Mouse (Mus musculus): Measurements from ENCODE around the gene Olfr319. TPM values are rescaled to one million over a fixed set of nuclear protein-coding genes. Genes with fewer than 3 reads are reported as not detected.
"Not testable (repeated sequence)": the region's sequence is repeated elsewhere in the genome, so short reads cannot be mapped to it uniquely, and the experiment has no call there.

The Olfr319 gene
- not detected in 2 replicates for polyA plus RNA-seq (2015; fragmentation: Nextera tagmentation; extraction: Ambion mirVana)

GRCm38 (mm10) chr11:58698862-58699261 is at the start of gene Olfr319:
Olfr319 (plus strand) TSS chr11:58699162.
- Histone ChIP-seq H3K9ac (no peak within 1 kb of the TSS), H3K27me3 (no peaks in the 10 kb centered on the region), H3K36me3 (no peaks in the 10 kb centered on the region), H3K27ac (no peak within 1 kb of the TSS), H3K4me2 (no peak within 1 kb of the TSS), H3K4me1 (no peaks in the 10 kb centered on the region), H3K9me3 (replicated peaks) (peaks cover 10% of the 10 kb centered on the region), H3K4me3 (replicated peaks) (no peak within 1 kb of the TSS)
- ATAC-seq (replicated peaks; ENCODE audit: low FRiP score): no peak
- 89% methylated on average over 3 of the region's 3 CpGs for WGBS

GRCm38 (mm10) chr11:58655151-58655550 is 43.8 kb upstream of the Olfr319 start:
- 80% methylated on average over 3 of the region's 3 CpGs for WGBS
- Histone ChIP-seq H3K27ac (no peak overlapping the region), H3K9me3 (replicated peaks) (no peaks in the 10 kb centered on the region), H3K36me3 (no peaks in the 10 kb centered on the region), H3K4me1 (no peaks in the 10 kb centered on the region), H3K27me3 (no peaks in the 10 kb centered on the region), H3K4me2 (no peak overlapping the region), H3K9ac (no peak overlapping the region), H3K4me3 (replicated peaks) (no peak overlapping the region)
- peak; percentile 60; the same call in 1 of the 2 replicates for ATAC-seq (replicated peaks; ENCODE audit: low FRiP score)

DNA sequence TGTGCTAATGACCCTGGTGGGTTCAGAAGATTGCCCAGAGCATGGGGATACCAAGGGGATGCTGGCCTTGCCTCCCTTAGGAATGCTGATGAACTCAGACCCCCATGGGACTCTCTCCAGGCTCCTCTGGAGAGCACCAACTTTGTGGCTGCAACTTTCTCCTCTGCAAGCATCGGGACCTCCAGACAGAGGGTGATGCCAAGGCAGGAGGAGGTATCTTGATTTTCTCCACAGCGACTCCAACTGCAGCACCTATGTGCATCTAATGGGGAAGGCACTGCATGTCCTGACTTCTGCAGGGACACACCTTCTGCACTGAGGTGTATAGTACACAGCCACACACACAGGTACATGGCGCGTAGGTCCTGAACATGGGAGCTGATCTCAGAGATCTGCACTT is 40.4 kb upstream of the Olfr319 start, which contains the start of gene Olfr322:
Gene Olfr322 (plus strand): TSS at position 187 of the 400 bp plus-strand sequence.
- 88% methylated on average over 4 of the region's 4 CpGs for WGBS
- no peak for ATAC-seq (replicated peaks; ENCODE audit: low FRiP score)
- H3K4me1 ChIP-seq: no peaks in the 10 kb centered on the region

GRCm38 (mm10) chr11:58669252-58669651 is 29.7 kb upstream of the Olfr319 start:
- Histone ChIP-seq H3K4me1 (no peaks in the 10 kb centered on the region), H3K27ac (no peak overlapping the region), H3K9me3 (replicated peaks) (no peaks in the 10 kb centered on the region), H3K9ac (no peak overlapping the region), H3K4me2 (no peak overlapping the region), H3K27me3 (no peaks in the 10 kb centered on the region), H3K36me3 (no peaks in the 10 kb centered on the region), H3K4me3 (replicated peaks) (no peak overlapping the region)
- ATAC-seq (replicated peaks; ENCODE audit: low FRiP score): no peak

More for the DNA sequence above, 40.4 kb upstream of the Olfr319 start, which contains the start of gene Olfr322:
- H3K4me3 ChIP-seq (replicated peaks): no peak within 1 kb of the TSS
- no peaks in the 10 kb centered on the region for H3K36me3 ChIP-seq
- H3K9me3 ChIP-seq (replicated peaks): no peaks in the 10 kb centered on the region
- H3K9ac ChIP-seq: no peak within 1 kb of the TSS
- no peak within 1 kb of the TSS for H3K27ac ChIP-seq
- H3K4me2 ChIP-seq: no peak within 1 kb of the TSS
- H3K27me3 ChIP-seq: no peaks in the 10 kb centered on the region

DNA sequence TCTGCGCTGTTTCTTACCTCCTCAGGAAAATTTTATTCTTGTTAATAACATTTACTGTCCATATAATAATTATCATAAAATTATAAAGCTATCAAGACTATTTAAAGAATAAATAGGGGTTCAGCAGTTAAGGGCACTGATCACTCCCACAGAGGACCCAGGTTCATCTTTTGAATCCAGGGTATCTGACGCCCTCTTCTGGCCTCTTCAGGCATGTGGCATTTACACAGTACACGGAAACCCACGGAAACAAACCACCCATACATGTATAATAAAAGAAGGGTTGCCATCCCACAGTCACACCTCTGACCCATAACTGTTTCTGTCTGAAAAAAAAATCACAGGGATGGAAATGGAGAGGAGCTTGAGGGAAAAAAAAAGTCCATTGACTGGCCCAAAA is 27.1 kb upstream of the Olfr319 start:
- H3K36me3 ChIP-seq: no peaks in the 10 kb centered on the region
- no peaks in the 10 kb centered on the region for H3K9me3 ChIP-seq (replicated peaks)
- no peak overlapping the region for H3K4me3 ChIP-seq (replicated peaks)
- no peak overlapping the region for H3K4me2 ChIP-seq
- no peaks in the 10 kb centered on the region for H3K27me3 ChIP-seq
- H3K9ac ChIP-seq: no peak overlapping the region
- no peak for ATAC-seq (replicated peaks; ENCODE audit: low FRiP score)
- H3K27ac ChIP-seq: no peak overlapping the region
- 58% methylated on average over 4 of the region's 4 CpGs for WGBS
- no peaks in the 10 kb centered on the region for H3K4me1 ChIP-seq

DNA sequence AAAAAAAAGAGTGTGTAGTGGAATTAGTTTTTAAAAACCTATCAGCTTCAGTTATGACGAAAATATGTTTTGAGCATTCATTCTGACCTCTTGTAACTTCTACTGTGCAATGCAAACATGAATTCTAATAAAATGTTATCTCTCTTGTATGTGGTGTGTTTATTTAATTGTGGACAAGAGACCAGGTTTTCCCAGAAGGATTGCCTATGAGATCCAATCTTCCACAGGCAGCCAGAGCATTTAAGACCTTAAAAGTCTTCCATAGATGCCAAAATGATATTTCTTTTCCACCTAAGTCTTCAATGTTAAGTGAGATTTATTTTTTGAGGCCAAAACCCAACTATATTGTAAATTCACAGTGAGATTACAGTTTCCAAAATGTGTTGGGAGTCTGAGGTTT is 18.2 kb upstream of the Olfr319 start, which contains the start of gene Olfr320:
Gene Olfr320 (plus strand): TSS at position 301 of the 400 bp plus-strand sequence.
- Histone ChIP-seq H3K27me3 (no peaks in the 10 kb centered on the region), H3K4me1 (no peaks in the 10 kb centered on the region), H3K36me3 (no peaks in the 10 kb centered on the region), H3K9me3 (replicated peaks) (no peaks in the 10 kb centered on the region), H3K4me3 (replicated peaks) (no peak within 1 kb of the TSS), H3K4me2 (no peak within 1 kb of the TSS), H3K27ac (no peak within 1 kb of the TSS), H3K9ac (no peak within 1 kb of the TSS)
- ATAC-seq (replicated peaks; ENCODE audit: low FRiP score): no peak
- 88% methylated on average over 1 of the region's 1 CpGs for WGBS

DNA sequence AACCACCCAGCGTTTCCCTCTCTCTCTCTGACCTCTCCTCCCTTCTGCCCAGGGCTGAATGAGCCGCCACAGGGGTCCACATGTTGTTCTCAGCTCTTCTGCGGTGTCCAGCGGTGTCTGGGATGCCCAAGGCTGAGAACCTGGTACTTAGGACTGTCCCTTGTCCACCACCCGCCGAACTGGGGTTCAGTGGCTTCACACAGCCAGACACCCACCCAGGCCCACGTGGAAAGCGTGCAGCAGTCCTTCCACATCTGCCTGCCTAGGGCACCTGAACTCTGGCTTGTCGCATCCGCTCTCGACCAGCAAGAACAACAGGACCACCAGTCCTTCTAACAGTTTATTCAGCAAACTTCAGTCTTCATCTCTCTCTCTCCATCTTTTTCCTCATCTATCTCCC is 10.1 kb downstream of the Olfr319 start:
- no peaks in the 10 kb centered on the region for H3K4me1 ChIP-seq
- 81% methylated on average over 11 of the region's 11 CpGs for WGBS
- no peak for ATAC-seq (replicated peaks; ENCODE audit: low FRiP score)
- H3K27me3 ChIP-seq: no peaks in the 10 kb centered on the region
- no peaks in the 10 kb centered on the region for H3K36me3 ChIP-seq
- H3K4me3 ChIP-seq (replicated peaks): no peak overlapping the region
- no peak overlapping the region for H3K27ac ChIP-seq
- H3K9ac ChIP-seq: no peak overlapping the region
- H3K9me3 ChIP-seq (replicated peaks): no peaks in the 10 kb centered on the region
- H3K4me2 ChIP-seq: no peak overlapping the region

DNA sequence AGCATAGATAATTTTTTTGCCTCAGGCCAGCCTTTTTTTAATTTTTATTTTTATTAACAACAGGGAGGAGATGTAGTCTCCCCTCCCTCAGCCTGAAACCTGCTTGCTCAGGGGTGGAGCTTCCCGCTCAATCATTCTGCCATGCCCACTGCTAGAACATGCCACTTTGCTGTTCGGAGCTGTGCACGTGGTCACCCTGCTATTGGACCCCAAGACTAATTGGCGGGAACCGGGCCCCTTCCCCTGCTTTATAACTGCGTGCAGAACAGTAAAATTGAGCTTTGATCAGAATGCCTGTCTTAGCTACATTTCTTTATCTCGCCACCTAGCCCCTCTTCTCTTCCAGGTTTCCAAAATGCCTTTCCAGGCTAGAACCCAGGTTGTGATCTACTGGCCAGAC is 18.8 kb downstream of the Olfr319 start:
- H3K4me2 ChIP-seq; H3K9ac ChIP-seq; H3K27ac ChIP-seq; H3K4me1 ChIP-seq; H3K27me3 ChIP-seq; ATAC-seq (replicated peaks; ENCODE audit: low FRiP score); H3K9me3 ChIP-seq (replicated peaks); H3K4me3 ChIP-seq (replicated peaks); H3K36me3 ChIP-seq: not testable (repeated sequence)
- 92% methylated on average over 7 of the region's 7 CpGs for WGBS

DNA sequence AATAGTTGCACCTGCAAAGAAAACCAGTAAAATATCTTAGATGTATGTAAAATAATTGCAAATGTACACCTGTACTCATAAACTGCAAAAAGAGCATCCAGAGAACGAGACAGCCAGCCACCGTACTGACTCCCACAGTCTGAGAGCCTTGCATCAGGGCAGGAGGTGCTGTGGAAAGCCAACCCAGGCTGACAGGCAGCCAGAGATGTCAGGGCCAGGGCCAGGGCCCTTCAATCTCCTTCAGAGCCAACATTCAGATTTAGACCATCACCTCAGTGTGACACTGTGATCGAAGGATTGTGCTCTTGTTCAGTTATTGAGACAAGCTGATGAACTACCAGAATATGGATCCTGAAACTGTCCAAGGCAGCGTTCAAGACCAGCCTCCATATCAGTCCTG is 20.7 kb downstream of the Olfr319 start:
- no peak overlapping the region for H3K4me2 ChIP-seq
- no peak overlapping the region for H3K9ac ChIP-seq
- H3K4me1 ChIP-seq: no peaks in the 10 kb centered on the region
- no peaks in the 10 kb centered on the region for H3K9me3 ChIP-seq (replicated peaks)
- no peak for ATAC-seq (replicated peaks; ENCODE audit: low FRiP score)
- H3K36me3 ChIP-seq: no peaks in the 10 kb centered on the region
- H3K27me3 ChIP-seq: no peaks in the 10 kb centered on the region
- H3K4me3 ChIP-seq (replicated peaks): no peak overlapping the region
- 84% methylated on average over 4 of the region's 4 CpGs for WGBS
- H3K27ac ChIP-seq: no peak overlapping the region

DNA sequence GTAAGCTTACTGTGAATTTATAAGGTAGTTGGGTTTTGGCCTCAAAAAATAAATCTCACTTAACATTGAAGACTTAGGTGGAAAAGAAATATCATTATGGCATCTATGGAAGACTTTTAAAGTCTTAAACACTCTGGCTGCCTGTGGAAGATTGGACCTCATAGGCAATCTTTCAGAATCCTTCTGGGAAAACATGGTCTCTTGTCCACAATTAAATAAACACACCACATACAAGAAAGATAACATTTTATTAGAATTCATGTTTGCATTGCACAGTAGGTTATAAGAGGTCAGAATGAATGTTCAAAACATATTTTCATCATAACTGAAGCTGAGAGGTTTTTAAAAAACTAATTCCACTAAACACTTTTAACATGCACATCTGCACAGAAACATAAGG is 25.0 kb downstream of the Olfr319 start, which contains the start of gene Olfr318:
Gene Olfr318 (minus strand): TSS at position 101 of the 400 bp plus-strand sequence.
- no peak within 1 kb of the TSS for H3K9ac ChIP-seq
- H3K4me2 ChIP-seq: no peak within 1 kb of the TSS
- no peaks in the 10 kb centered on the region for H3K9me3 ChIP-seq (replicated peaks)
- no peaks in the 10 kb centered on the region for H3K4me1 ChIP-seq
- H3K27ac ChIP-seq: no peak within 1 kb of the TSS
- ATAC-seq (replicated peaks; ENCODE audit: low FRiP score): no peak
- H3K36me3 ChIP-seq: no peaks in the 10 kb centered on the region
- no peaks in the 10 kb centered on the region for H3K27me3 ChIP-seq
- no peak within 1 kb of the TSS for H3K4me3 ChIP-seq (replicated peaks)

- 74% methylated on average over 6 of the region's 6 CpGs for WGBS
- not testable (repeated sequence) for H3K27ac ChIP-seq; H3K4me3 ChIP-seq (replicated peaks); H3K36me3 ChIP-seq; H3K4me1 ChIP-seq; H3K4me2 ChIP-seq; H3K9ac ChIP-seq; H3K27me3 ChIP-seq; H3K9me3 ChIP-seq (replicated peaks); ATAC-seq (replicated peaks; ENCODE audit: low FRiP score)
These were observed 29.1 kb downstream of the Olfr319 start for GRCm38 (mm10) chr11:58727896-58728650.

GRCm38 (mm10) chr11:58733372-58733771 is 34.4 kb downstream of the Olfr319 start:
- Histone ChIP-seq H3K9ac (no peak overlapping the region), H3K27me3 (no peaks in the 10 kb centered on the region), H3K9me3 (replicated peaks) (no peaks in the 10 kb centered on the region), H3K36me3 (no peaks in the 10 kb centered on the region), H3K4me3 (replicated peaks) (no peak overlapping the region), H3K4me1 (no peaks in the 10 kb centered on the region), H3K27ac (no peak overlapping the region), H3K4me2 (no peak overlapping the region)
- WGBS: 61% methylated on average over 3 of the region's 3 CpGs
- ATAC-seq (replicated peaks; ENCODE audit: low FRiP score): no peak

Data from kidney, embryonic 15.5 days (tissue).